Mouse (Mus musculus) kidney, adult 2 months (tissue): ENCODE data around the gene Tpcn2. TPM values are rescaled to one million over a fixed set of nuclear protein-coding genes. Genes with fewer than 3 reads are reported as not detected.

Experiments used
- DNase-seq: peaks from one replicate; pipeline ENCODE4 v3.0.0; 2021
- H3K27ac ChIP-seq: fragments of 200-500 bp; 2 replicates; pipeline ENCODE4 v1.5.1; 2012; ENCODE audit warnings: low read depth, low read length, control low read depth, inconsistent platforms; ENCODE audit not compliant: insufficient read depth
- H3K27me3 ChIP-seq: fragments of 200-500 bp; replicated peaks from 2 replicates; pipeline ENCODE4 v1.6.1; 2012; ENCODE audit warnings: mild to moderate bottlenecking, moderate library complexity, low read length, inconsistent platforms; ENCODE audit not compliant: control insufficient read depth, insufficient read depth
- H3K36me3 ChIP-seq: fragments of 200-500 bp; 2 replicates; pipeline ENCODE4 v1.6.1; 2012; ENCODE audit warnings: mild to moderate bottlenecking, moderate library complexity, low read length, inconsistent platforms; ENCODE audit not compliant: control insufficient read depth, insufficient read depth
- H3K4me1 ChIP-seq: fragments of 200-500 bp; 2 replicates; pipeline ENCODE4 v1.6.1; 2011; ENCODE audit warnings: low read length; ENCODE audit not compliant: control insufficient read depth, insufficient read depth
- H3K4me3 ChIP-seq: fragments of 200-500 bp; 2 replicates; pipeline ENCODE4 v1.5.1; 2011; ENCODE audit warnings: mild to moderate bottlenecking, low read depth, low read length, control low read depth; ENCODE audit not compliant: insufficient read depth
- CTCF ChIP-seq: fragments of 200-500 bp; conservative IDR thresholded peaks from 2 replicates; pipeline ENCODE4 v1.5.1; 2011; ENCODE audit warnings: low read depth, mild to moderate bottlenecking, control low read depth, low read length, moderate library complexity, mixed read lengths; ENCODE audit not compliant: insufficient read depth, insufficient read length
- POLR2A ChIP-seq: fragments of 200-500 bp; IDR thresholded peaks from one replicate; pipeline ENCODE4 v1.6.1; 2011; ENCODE audit warnings: low read depth, low read length, control low read depth
- WGBS: fragments of 180-500 bp; shearing (Covaris S2); methylation state at CpG from one replicate; pipeline ENCODE4 v1.1.7; 2018; 5-methylcytosine and 5-hydroxymethylcytosine counted together
- polyA plus RNA-seq: library from polyadenylated mRNA; depleted of rRNA; stranded (reverse); fragments of >200 nt; gene quantifications from 2 replicates; pipeline ENCODE4 v1.2.3, GENCODE M21; 2012; rRNA removed

The Tpcn2 gene
- polyA plus RNA-seq, 1 experiment: 9.5 TPM

GRCm38 (mm10) chr7:145137871-145138270, 145.9 kb downstream of the Tpcn2 start:
- Histone ChIP-seq H3K27me3 (no peaks in the 10 kb centered on the region), H3K4me1 (no peaks in the 10 kb centered on the region), H3K36me3 (no peaks in the 10 kb centered on the region), H3K4me3 (no peak overlapping the region), H3K27ac (no peak overlapping the region)
- TF ChIP-seq POLR2A: no peak
- no peak for TF ChIP-seq CTCF
- no peak for DNase-seq
- 92% methylated on average over 1 of the region's 1 CpGs for WGBS

DNA sequence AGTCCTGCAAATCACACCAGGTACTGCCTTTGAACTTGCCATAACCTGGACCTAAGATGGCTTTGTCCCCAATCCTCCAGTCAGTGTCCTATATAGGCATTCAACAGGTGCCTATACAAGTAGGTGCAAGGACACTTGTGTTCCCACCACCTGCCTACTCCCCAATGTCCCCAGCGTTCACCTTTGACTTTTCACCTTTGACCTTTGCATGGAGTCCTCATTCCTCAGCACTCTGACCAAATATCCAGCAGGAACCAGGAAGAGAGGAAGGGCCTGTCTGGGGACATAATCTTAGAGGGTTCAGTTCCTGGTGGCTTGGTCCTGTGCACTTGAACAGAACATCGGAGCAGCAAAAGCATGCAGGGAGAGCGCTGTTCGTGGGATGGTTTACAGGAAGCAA, 147.0 kb downstream of the Tpcn2 start:
- H3K27ac ChIP-seq: no peak overlapping the region
- H3K4me1 ChIP-seq: no peaks in the 10 kb centered on the region
- TF ChIP-seq POLR2A: no peak
- no peak for TF ChIP-seq CTCF
- H3K27me3 ChIP-seq: no peaks in the 10 kb centered on the region
- H3K36me3 ChIP-seq: no peaks in the 10 kb centered on the region
- no peak overlapping the region for H3K4me3 ChIP-seq
- WGBS: 93% methylated on average over 4 of the region's 4 CpGs
- DNase-seq: peak; percentile 10

Other genes with a start within 250 kb of the Tpcn2 start
- gene 1810010D01Rik, start 75.9 kb downstream of the Tpcn2 start, polyA plus RNA-seq: 0.42 and 0.88 TPM in 2 replicates
- 6.5 and 8.9 TPM in 2 replicates for gene Mrgprf, start 16.8 kb upstream of the Tpcn2 start, polyA plus RNA-seq
- not detected in 2 replicates for gene Mrgprd, start 30.8 kb upstream of the Tpcn2 start, polyA plus RNA-seq